Mouse (Mus musculus): ENCODE results near the gene Csf2.

The Csf2 gene

DNA sequence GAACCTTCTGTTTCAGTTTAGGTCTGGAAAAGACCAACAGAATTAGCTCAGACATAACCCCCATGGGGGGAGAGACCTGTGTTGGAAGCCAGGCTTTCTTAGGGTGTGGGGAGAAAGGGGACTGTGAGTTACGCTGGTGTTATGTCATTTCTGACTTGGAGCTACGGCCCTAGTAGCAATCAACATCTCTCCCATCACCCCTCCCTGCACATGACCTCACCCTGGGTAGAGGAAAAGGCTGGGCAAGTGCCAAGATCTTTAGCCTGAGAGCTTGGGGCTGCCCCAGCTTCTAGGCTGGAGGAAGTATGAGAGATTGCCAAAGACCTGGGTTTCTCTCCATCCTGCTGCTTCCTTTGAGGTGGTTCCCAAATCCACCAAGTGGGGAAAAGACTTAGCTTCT is 12.5 kb downstream of the Csf2 start:
- no peak for DNase-seq (ENCODE audit: low spot score)

- no peak for DNase-seq (ENCODE audit: low spot score)
These were observed 22.0 kb downstream of the Csf2 start for GRCm38 (mm10) chr11:54227478-54227877.

GRCm38 (mm10) chr11:54224475-54224986 is 24.9 kb downstream of the Csf2 start:
- no peak for DNase-seq (ENCODE audit: low spot score)

DNA sequence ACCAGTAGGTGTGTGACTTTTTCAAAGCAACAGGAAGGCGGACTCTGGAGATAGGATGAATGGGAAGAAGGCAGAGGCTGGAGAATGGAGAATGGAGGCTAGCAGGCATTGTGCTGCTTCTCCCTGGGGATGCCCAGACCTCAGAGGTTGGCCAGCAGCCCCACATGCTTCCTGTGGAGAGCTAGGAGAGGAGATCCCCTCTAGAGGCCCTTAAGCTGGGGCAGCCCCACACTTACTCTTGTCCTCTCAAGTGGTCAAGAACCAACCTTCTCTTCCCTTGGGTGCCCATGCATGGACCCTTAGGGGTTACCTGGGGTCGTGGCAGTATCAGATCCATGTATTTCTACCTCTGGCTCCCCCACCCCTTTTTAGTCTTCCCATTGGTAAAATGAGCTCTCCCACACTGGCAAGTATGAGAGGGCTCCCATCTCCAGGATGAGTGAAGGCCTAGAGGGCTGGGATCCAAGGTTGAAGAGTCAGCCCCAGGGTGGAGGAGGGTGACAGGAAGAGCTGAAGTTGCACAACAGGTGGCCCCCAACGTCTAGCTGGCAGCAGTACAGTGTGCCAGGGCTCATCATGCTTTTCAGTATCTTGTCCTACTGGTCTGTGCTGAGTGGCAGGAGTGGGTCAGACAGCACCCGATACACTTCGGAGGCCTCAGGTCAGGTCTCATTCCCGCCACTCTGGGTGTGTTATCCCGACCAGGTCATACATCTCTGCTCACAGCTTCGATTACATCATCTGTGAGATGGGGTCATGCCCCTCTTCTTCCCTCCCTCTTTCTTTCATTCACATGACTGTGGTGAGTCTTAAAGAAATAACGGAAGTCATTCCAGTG is 25.6 kb downstream of the Csf2 start:
- no peak for DNase-seq (ENCODE audit: low spot score)

GRCm38 (mm10) chr11:54219903-54220740 is 29.3 kb downstream of the Csf2 start:
- DNase-seq (ENCODE audit: low spot score) = no peak

DNA sequence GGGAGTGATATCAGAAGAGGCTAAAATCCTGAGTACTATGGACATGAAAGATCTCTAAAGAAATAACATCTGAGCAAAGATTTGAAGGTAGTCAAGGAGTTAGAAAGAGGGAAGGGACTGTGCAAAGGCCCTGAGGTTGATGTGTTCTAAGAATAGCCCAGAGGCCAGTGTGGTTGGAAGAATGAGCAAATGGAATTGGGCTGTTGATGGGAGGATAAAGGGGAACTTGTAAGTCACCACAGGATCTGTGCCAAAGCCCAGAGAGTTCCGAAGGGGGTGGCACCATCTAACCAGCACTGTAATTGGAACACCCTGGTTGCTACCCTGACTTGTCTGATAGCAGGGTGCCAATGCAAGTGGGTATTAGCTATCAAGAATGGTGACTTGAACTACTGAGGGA is 30.3 kb downstream of the Csf2 start:
- DNase-seq (ENCODE audit: low spot score) = no peak

- DNase-seq (ENCODE audit: low spot score) = peak; percentile 15
These were observed 32.1 kb downstream of the Csf2 start for GRCm38 (mm10) chr11:54217384-54217783.

DNA sequence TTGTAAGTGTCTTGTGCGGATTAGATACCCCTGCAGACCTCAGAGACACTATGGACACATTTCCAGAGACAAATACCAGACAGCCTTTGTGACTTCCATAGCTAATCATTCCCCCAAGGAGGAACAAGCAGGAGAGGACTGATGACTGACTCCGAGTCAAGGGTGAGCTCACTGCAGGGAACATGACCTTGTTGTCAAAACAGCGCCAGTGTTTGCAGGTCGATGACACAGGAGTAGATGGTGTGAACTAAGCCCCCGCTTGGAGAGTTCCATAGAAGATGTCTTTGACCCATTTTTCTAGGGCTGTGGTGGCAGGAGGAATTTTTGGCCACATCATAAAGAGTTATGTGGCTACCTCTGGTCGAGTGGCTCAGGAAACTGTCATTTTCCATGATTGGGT is 33.4 kb downstream of the Csf2 start:
- no peak for DNase-seq (ENCODE audit: low spot score)

- peak; percentile 68 for DNase-seq (ENCODE audit: low spot score)
These were observed 34.7 kb downstream of the Csf2 start for GRCm38 (mm10) chr11:54214499-54215443.

- no peak for DNase-seq (ENCODE audit: low spot score)
These were observed 35.8 kb downstream of the Csf2 start for GRCm38 (mm10) chr11:54213631-54214030.

DNA sequence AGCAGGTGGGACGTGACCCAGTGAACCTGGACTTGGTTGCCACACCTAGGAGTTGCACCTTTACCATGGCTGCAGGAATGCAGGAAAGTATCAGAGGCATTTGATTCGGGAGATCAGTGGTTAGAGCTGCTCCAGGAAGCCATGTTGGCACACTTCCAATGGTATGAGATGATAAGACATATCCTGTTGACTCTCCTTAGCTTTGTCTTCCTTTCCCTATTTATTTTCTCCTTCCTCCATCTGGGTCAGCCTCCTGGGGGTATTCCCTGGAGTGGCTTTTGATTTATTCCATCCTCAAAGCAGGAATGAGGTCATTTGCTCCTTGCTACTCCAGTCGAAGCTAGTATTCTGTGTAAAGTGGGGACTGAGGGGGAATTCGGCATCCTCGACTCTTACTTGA is 42.5 kb downstream of the Csf2 start:
- no peak for DNase-seq (ENCODE audit: low spot score)

DNA sequence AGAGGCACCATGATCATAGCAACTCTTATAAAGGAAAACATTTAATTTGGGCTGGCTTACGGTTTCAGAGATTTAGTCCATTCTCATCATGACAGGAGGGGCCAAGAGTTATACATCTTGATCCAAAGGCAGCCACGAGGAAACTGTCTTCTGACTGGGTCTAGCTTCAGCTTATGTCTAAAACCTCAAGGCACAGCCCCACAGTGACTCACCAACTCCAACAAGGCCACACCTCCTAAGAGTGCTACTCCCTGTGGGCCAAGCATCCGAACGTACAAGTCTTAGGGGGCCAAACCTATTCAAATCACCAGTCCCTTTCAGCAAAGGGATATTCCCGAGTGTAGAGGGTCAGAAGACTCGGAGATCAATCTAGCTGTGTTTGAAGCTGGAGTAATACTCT is 44.1 kb downstream of the Csf2 start:
- no peak for DNase-seq (ENCODE audit: low spot score)

DNA sequence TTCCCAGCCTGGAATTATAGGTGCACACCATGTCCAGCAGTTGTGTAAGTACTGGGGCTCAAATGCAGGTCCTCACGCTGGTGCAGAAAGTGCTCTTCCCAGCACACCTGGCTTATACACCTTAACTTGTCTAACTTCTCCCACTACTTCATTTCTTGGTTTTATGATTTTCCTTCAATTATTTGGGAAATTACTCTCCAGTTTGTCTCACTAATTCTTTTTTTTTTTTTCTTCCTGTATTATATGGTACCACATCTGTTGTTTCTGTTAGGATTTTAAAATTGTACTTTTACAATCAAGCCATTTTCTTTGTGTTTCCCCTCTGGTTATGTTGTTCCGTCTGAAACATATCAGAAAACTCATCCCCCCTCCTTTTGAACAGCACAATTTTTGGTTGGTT is 44.7 kb downstream of the Csf2 start:
- no peak for DNase-seq (ENCODE audit: low spot score)

DNA sequence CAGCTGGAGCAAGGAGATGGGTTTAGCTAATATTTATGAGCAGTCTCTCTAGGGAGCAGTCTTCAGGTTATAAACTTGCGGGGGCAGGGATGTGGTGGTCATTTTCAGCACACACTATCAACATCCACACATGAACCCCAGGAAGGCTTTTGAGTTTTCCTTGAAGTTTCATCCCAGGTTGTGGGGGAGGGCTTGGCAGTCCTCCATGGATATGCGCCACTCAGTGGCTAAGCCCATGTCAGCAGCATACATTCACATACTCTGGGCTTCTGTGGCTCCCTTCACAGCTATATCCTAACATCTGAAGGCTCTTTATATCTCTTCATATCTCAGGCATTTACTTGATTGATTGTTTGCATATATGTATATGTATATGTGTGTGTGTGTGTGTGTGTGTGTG is 46.3 kb downstream of the Csf2 start:
- no peak for DNase-seq (ENCODE audit: low spot score)

DNA sequence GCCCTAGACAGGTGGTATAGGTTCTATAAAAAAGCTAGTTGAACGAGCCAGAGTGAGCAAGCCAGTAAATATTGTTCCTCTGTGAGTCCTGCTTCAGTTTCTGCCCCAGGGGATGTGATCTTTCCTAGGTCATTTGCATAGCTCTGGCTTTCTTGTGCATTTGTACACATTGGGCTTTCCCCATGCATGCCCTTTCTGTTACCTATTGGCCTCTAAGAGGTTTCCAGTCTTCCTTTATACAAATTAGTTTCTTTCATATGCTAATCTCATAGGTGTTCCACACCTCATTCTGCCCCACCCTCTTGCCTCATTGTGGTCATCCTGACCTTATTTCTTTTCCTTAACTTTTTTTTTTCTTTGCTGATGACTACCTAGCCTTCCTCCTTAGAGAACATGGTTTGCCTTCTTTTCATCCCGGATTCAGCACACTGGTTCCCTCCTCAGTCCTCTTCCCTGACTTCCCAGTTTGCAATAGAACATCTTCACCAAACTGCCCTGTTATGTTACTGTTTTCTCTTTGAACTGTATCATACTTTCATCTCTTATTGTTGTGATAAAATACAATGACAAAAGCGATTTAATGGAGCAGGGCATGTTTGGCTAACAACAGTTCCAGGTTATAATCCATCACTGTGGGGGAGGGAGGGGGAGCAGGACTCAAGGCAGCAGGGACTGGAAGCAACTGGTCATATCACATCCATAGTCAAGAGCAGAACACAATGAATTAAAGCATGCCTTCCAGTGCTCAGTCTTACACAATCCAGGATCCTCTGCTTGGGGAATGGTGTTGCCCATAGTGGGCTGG is 47.4 kb downstream of the Csf2 start:
- DNase-seq (ENCODE audit: low spot score) = no peak

- DNase-seq (ENCODE audit: low spot score) = no peak
These were observed 48.1 kb downstream of the Csf2 start for GRCm38 (mm10) chr11:54201287-54201773.

All from ovary, postnatal 36 days (tissue).